7 mouse cellular contexts compared by ENCODE assay signal in genomic region chr13:54691737-54692136, GRCm38 (mm10). TPM values are rescaled to one million over a fixed set of nuclear protein-coding genes. Genes with fewer than 3 reads are reported as not detected.
DNase-seq lines count a peak whose midpoint lies in the region; ATAC-seq and TF ChIP-seq lines count a peak whose summit lies in the region.

No protein-coding gene starts in this region.

- ATAC-seq in lung, embryonic 14.5 days (ENCODE audit: insufficient read depth), result no peak
- no peak for ATAC-seq in hindbrain, embryonic 11.5 days (ENCODE audit: low FRiP score)
- ATAC-seq in lung, embryonic 16.5 days (ENCODE audit: low read depth), result no peak
- ATAC-seq in stomach, postnatal 0 days (ENCODE audit: low FRiP score, low TSS enrichment), result no peak

- H3K9ac ChIP-seq in lung, embryonic 14.5 days, result no peak overlapping the region; the same call in 1 of the 2 replicates
- 0 out of 2 replicates have a peak overlapping the region, but pooled peaks have one; percentile 92 for H3K9ac ChIP-seq in hindbrain, embryonic 11.5 days (ENCODE audit: low read depth, low read length)
- H3K9ac ChIP-seq in lung, embryonic 16.5 days (ENCODE audit: low read length), result no peak overlapping the region; the same call in 1 of the 2 replicates
- H3K9ac ChIP-seq in stomach, postnatal 0 days (ENCODE audit: low read length), result 0 out of 2 replicates have a peak overlapping the region, but pooled peaks have one; percentile 14

- no peak for TF ChIP-seq CTCF in lung, embryonic 14.5 days (IDR thresholded peaks at IDR 0.05; ENCODE audit: low read depth)
- no peak for TF ChIP-seq CTCF in stomach, postnatal 0 days (IDR thresholded peaks at IDR 0.05; ENCODE audit: low read depth)

- H3K4me1 ChIP-seq in lung, embryonic 14.5 days (ENCODE audit: insufficient read depth), result peaks cover 11% of the 10 kb centered on the region; the same call in 1 of the 2 replicates
- H3K4me1 ChIP-seq in hindbrain, embryonic 11.5 days (replicated peaks; ENCODE audit: control insufficient read depth, insufficient read depth, low read length), result peaks cover 9% of the 10 kb centered on the region
- H3K4me1 ChIP-seq in lung, embryonic 16.5 days (replicated peaks; ENCODE audit: control insufficient read depth, insufficient read depth, low read length), result peaks cover 25% of the 10 kb centered on the region
- H3K4me1 ChIP-seq in stomach, postnatal 0 days (replicated peaks; ENCODE audit: control insufficient read depth, insufficient read depth), result peaks cover 12% of the 10 kb centered on the region

- peak overlapping the region; percentile 94 for H3K4me2 ChIP-seq in lung, embryonic 14.5 days
- H3K4me2 ChIP-seq in hindbrain, embryonic 11.5 days (replicated peaks; ENCODE audit: low read depth, low read length), result no peak overlapping the region
- peak overlapping the region; percentile 83; the same call in 1 of the 2 replicates for H3K4me2 ChIP-seq in lung, embryonic 16.5 days (ENCODE audit: low read depth, low read length)
- H3K4me2 ChIP-seq in stomach, postnatal 0 days (replicated peaks; ENCODE audit: low read depth), result peak overlapping the region; percentile 88; the same call in 1 of the 2 replicates

- no peaks in the 10 kb centered on the region for H3K9me3 ChIP-seq in lung, embryonic 14.5 days (ENCODE audit: low read depth, low read length)
- no peaks in the 10 kb centered on the region for H3K9me3 ChIP-seq in hindbrain, embryonic 11.5 days (ENCODE audit: control insufficient read depth, low read length)
- H3K9me3 ChIP-seq in lung, embryonic 16.5 days (ENCODE audit: control insufficient read depth, low read length), result no peaks in the 10 kb centered on the region
- H3K9me3 ChIP-seq in stomach, postnatal 0 days (ENCODE audit: control insufficient read depth, low read length), result no peaks in the 10 kb centered on the region

- no peaks in the 10 kb centered on the region for H3K36me3 ChIP-seq in lung, embryonic 14.5 days (ENCODE audit: insufficient read depth)
- H3K36me3 ChIP-seq in hindbrain, embryonic 11.5 days (ENCODE audit: control insufficient read depth, insufficient read depth, low read length), result no peaks in the 10 kb centered on the region
- H3K36me3 ChIP-seq in lung, embryonic 16.5 days (ENCODE audit: control insufficient read depth, insufficient read depth, low read length), result no peaks in the 10 kb centered on the region
- no peaks in the 10 kb centered on the region for H3K36me3 ChIP-seq in stomach, postnatal 0 days (ENCODE audit: control insufficient read depth, insufficient read depth, low read length)

- no peak for DNase-seq in lung, embryonic 14.5 days
- DNase-seq in lung, postnatal 10 days, result no peak
- no peak for DNase-seq in hindbrain, embryonic 11.5 days (ENCODE audit: low spot score)
- DNase-seq in stomach, postnatal 0 days (ENCODE audit: low spot score), result peak; percentile 60
- DNase-seq in cerebellum, adult 18-20 months, result no peak
- no peak for DNase-seq in layer of hippocampus, adult 18-20 months (ENCODE audit: low spot score in 2 of 2)

- H3K27me3 ChIP-seq in lung, embryonic 14.5 days (ENCODE audit: insufficient read depth, low read length), result no peaks in the 10 kb centered on the region
- no peaks in the 10 kb centered on the region for H3K27me3 ChIP-seq in hindbrain, embryonic 11.5 days (ENCODE audit: control insufficient read depth, insufficient read depth, low read length)
- no peaks in the 10 kb centered on the region for H3K27me3 ChIP-seq in lung, embryonic 16.5 days (ENCODE audit: control insufficient read depth, insufficient read depth, low read depth, low read length)
- H3K27me3 ChIP-seq in stomach, postnatal 0 days (ENCODE audit: control insufficient read depth, insufficient read depth, low read length), result no peaks in the 10 kb centered on the region

- H3K27ac ChIP-seq in lung, embryonic 14.5 days (ENCODE audit: low read depth), result no peak overlapping the region
- no peak overlapping the region for H3K27ac ChIP-seq in hindbrain, embryonic 11.5 days (ENCODE audit: low read depth, low read length)
- no peak overlapping the region for H3K27ac ChIP-seq in lung, embryonic 16.5 days (ENCODE audit: low read length)
- H3K27ac ChIP-seq in stomach, postnatal 0 days (replicated peaks), result peak overlapping the region; percentile 92; the same call in 1 of the 2 replicates

- no peak for TF ChIP-seq EP300 in stomach, postnatal 0 days (optimal IDR thresholded peaks at IDR 0.05)

- peak overlapping the region; percentile 96; the same call in 1 of the 2 replicates for H3K4me3 ChIP-seq in lung, embryonic 14.5 days (ENCODE audit: low read depth, low read length)
- no peak overlapping the region for H3K4me3 ChIP-seq in hindbrain, embryonic 11.5 days (ENCODE audit: low read depth, low read length)
- H3K4me3 ChIP-seq in lung, embryonic 16.5 days (ENCODE audit: low read length), result peak overlapping the region; percentile 80; the same call in 1 of the 2 replicates
- no peak overlapping the region for H3K4me3 ChIP-seq in stomach, postnatal 0 days (ENCODE audit: low read depth, low read length)

RNA-seq across cellular contexts. Expression of gene Rnf44, which starts 2.0 kb away (rescaled TPM):
- polyA plus RNA-seq in lung, embryonic 14.5 days (2014; fragmentation: Nextera tagmentation; extraction: Ambion mirVana), result 59.9 and 63.4 TPM in 2 replicates
- 99.1 and 115 TPM in 2 replicates for polyA plus RNA-seq in hindbrain, embryonic 11.5 days (2014; fragmentation: Nextera tagmentation; extraction: Ambion mirVana)
- 44.7 and 49.4 TPM in 2 replicates for polyA plus RNA-seq in lung, embryonic 16.5 days (2015; fragmentation: Nextera tagmentation; extraction: Ambion mirVana)
- polyA plus RNA-seq in stomach, postnatal 0 days (2015; fragmentation: Nextera tagmentation; extraction: Ambion mirVana), result 44.6 and 49.6 TPM in 2 replicates
- total RNA-seq in layer of hippocampus, adult 18-20 months (2021), result 100 to 1,000 TPM; 164 to 179 TPM

RNA-seq across cellular contexts. Expression of gene Cdhr2, which starts 9.5 kb away (rescaled TPM):
- polyA plus RNA-seq in lung, embryonic 14.5 days (2014; fragmentation: Nextera tagmentation; extraction: Ambion mirVana), result 0.04 TPM in 1 of 2 replicates, not detected in the other
- polyA plus RNA-seq in hindbrain, embryonic 11.5 days (2014; fragmentation: Nextera tagmentation; extraction: Ambion mirVana), result not detected in 2 replicates
- 0.30 TPM in 1 of 2 replicates, not detected in the other for polyA plus RNA-seq in lung, embryonic 16.5 days (2015; fragmentation: Nextera tagmentation; extraction: Ambion mirVana)
- polyA plus RNA-seq in stomach, postnatal 0 days (2015; fragmentation: Nextera tagmentation; extraction: Ambion mirVana), result 1.8 and 3.1 TPM in 2 replicates
- under 1 TPM; 0.20 to 0.22 TPM for total RNA-seq in layer of hippocampus, adult 18-20 months (2021)

RNA-seq across cellular contexts. Expression of gene Gprin1, which starts 57.9 kb away (rescaled TPM):
- 0.34 and 0.53 TPM in 2 replicates for polyA plus RNA-seq in lung, embryonic 14.5 days (2014; fragmentation: Nextera tagmentation; extraction: Ambion mirVana)
- polyA plus RNA-seq in hindbrain, embryonic 11.5 days (2014; fragmentation: Nextera tagmentation; extraction: Ambion mirVana), result 7.5 and 11.2 TPM in 2 replicates
- polyA plus RNA-seq in lung, embryonic 16.5 days (2015; fragmentation: Nextera tagmentation; extraction: Ambion mirVana), result 0.05 and 0.16 TPM in 2 replicates
- polyA plus RNA-seq in stomach, postnatal 0 days (2015; fragmentation: Nextera tagmentation; extraction: Ambion mirVana), result 0.27 and 0.31 TPM in 2 replicates
- total RNA-seq in layer of hippocampus, adult 18-20 months (2021), result 100 to 1,000 TPM; 146 to 150 TPM

Comparison
In these comparisons a context has a peak if more than half of its experiments do, and no peak if none do; other contexts are left out.
1. H3K4me3 ChIP-seq: peak in lung, embryonic 14.5 days (single experiment) and lung, embryonic 16.5 days (single experiment); none in hindbrain, embryonic 11.5 days (single experiment) and stomach, postnatal 0 days (single experiment).
2. H3K9ac ChIP-seq: peak in hindbrain, embryonic 11.5 days (single experiment) and stomach, postnatal 0 days (single experiment); none in lung, embryonic 14.5 days (single experiment) and lung, embryonic 16.5 days (single experiment).